Mouse (Mus musculus) gastrocnemius, adult 8-10 months (tissue): Measurements from ENCODE around the gene Vegfb. TPM values are rescaled to one million over a fixed set of nuclear protein-coding genes. Genes with fewer than 3 reads are reported as not detected.

Experiments
- DNase-seq, 2 experiments: peaks; one replicate each; pipeline ENCODE4 v3.0.0; 2022; ENCODE audit warnings: low spot score in 2 of 2
- total RNA-seq, 4 experiments: library from RNA; stranded (reverse); gene quantifications; 2 replicates each; pipeline ENCODE4 v1.2.4; 2022

Gene Vegfb
- total RNA-seq, 4 experiments from 2014 or later = 167 to 187 (median 183) TPM

GRCm38 (mm10) chr19:6973581-6974190 is 13.8 kb downstream of the Vegfb start:
- DNase-seq = no peak

GRCm38 (mm10) chr19:6972247-6972917 is 15.1 kb downstream of the Vegfb start:
- no peak for DNase-seq

DNA sequence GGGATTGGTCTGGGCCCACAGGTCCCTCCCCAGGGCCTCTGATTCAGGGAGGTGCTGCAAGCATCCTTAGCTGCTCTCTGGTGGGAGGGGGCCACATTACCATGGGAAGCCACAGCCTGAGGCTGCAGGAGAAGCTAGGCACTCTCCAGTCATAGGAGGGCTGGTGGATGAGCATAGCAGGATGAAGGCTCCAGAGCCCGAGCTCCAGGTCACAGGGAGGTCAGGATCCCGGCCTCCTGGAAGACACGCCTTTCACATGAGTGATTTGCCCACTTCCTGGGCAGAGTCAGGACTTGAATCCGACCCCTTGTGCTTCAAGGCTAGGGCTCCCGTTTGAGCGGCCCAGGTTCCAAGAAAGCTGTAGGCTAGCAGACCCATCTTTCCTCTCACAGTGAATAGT is 15.8 kb downstream of the Vegfb start:
- no peak for DNase-seq

GRCm38 (mm10) chr19:6970460-6971085 is 16.9 kb downstream of the Vegfb start:
- no peak for DNase-seq

- peak; percentile 59 to 67 for DNase-seq
Measured at GRCm38 (mm10) chr19:6969665-6970381, 17.6 kb downstream of the Vegfb start.

DNA sequence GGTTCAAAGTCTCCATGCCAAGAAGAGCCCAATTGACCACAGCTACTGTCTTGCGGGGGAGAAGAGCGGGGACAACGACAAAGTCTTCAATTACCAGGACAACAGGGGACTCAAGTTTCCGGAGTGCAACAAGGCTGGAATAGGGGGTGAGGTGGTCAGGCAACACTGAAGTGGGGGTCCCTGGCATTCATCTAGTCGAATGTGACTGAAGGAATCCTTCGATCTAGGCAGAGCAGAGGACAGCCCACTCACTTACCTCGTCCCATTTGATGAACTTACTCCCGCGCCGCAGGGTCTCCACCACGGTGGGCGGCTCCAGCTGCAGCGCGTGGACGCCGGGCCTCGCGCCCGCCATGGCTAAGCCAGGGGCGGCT is 18.2 kb downstream of the Vegfb start:
- DNase-seq = no peak

GRCm38 (mm10) chr19:6968491-6969271 is 18.8 kb downstream of the Vegfb start:
- no peak for DNase-seq

GRCm38 (mm10) chr19:6956461-6956860 is 31.0 kb downstream of the Vegfb start:
- DNase-seq = no peak

- DNase-seq = no peak
Measured at GRCm38 (mm10) chr19:6955424-6955823, 32.0 kb downstream of the Vegfb start.

- DNase-seq = no peak
Measured at GRCm38 (mm10) chr19:6954046-6954445, 33.4 kb downstream of the Vegfb start.

GRCm38 (mm10) chr19:6952712-6953037 is 34.8 kb downstream of the Vegfb start:
- DNase-seq = no peak

- DNase-seq = peak; percentile 86 to 88
Measured at GRCm38 (mm10) chr19:6951994-6952711, 35.3 kb downstream of the Vegfb start.

GRCm38 (mm10) chr19:6951381-6951968 is 36.0 kb downstream of the Vegfb start:
- DNase-seq = peak; percentile 92 to 93

- DNase-seq = no peak
Measured at GRCm38 (mm10) chr19:6950613-6951153, 36.8 kb downstream of the Vegfb start.

DNA sequence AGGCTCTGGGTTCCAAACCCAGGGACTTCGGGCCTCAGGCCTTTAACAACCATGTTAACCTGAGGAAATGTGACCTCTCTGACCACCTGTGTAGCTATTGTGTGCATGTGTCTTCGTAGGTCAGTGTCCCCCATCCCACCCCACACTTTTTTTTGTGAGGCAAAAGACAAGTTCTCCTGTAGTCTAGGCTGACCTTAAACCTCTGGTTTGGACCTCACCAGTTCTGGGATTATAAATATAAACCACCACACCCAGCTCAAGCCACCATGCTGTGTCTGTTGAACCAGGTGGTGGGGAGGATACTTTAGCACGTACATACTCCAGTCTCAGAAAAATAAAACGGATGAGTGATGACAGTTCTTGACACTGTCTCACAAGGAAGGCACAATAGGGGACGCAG is 37.5 kb downstream of the Vegfb start:
- no peak for DNase-seq

GRCm38 (mm10) chr19:6949532-6949931 is 37.9 kb downstream of the Vegfb start:
- DNase-seq = no peak

GRCm38 (mm10) chr19:6948186-6948585 is 39.3 kb downstream of the Vegfb start:
- no peak for DNase-seq

- DNase-seq = no peak
Measured at GRCm38 (mm10) chr19:6947742-6948141, 39.7 kb downstream of the Vegfb start.

DNA sequence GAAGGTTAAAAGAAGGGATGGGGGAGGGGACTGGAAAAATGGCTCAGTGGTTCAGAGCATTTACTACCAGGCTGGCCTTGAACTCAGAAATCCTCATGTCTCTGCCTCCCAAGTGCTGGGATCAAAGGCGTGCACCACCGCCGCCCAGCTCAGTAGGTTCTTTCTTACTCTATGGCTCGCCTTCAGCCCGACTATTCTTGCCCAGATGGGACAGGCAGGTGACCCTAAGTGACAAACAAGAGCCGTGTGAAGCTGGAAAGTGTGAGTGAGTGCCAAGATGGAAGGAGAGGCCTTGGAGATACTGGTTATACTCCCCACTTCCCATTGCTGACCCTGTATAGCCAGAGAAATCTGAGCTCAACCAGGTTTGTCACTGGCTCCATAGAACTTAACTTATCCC is 43.7 kb downstream of the Vegfb start:
- DNase-seq = no peak

DNA sequence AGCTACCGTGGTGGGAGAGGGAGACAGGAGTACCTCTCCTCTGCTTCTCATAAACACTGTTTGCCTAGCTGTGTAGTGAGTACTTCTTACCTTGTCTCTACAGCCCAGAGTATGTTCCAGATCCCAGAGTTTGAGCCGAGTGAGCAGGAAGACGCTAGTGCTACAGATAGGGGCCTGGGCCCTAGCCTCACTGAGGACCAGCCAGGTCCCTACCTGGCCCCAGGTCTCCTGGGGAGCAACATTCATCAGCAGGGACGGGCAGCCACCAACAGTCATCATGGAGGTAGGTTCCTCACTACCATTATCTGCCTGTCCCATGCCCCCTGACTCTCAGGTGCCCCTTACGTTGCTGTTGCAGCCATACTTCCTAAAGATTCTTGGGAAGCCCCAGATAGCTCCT is 44.7 kb downstream of the Vegfb start:
- DNase-seq = no peak
